Mouse (Mus musculus) thymus, adult 2 months (tissue): ENCODE data around the gene Aig1.

Experiments
- CTCF ChIP-seq: fragments of 200-500 bp; IDR thresholded peaks from 2 replicates; pipeline ENCODE4 v1.5.1; 2012; ENCODE audit warnings: mild to moderate bottlenecking, control low read depth, low read length, moderate library complexity, borderline replicate concordance; ENCODE audit not compliant: control insufficient read depth, poor library complexity, insufficient read depth; ENCODE audit errors: extremely low read depth
- POLR2A ChIP-seq: fragments of 200-500 bp; IDR thresholded peaks from 2 replicates; pipeline ENCODE4 v1.6.1; 2012; ENCODE audit warnings: mild to moderate bottlenecking, low read length, control low read depth, moderate library complexity; ENCODE audit not compliant: control insufficient read depth, poor library complexity, insufficient read depth; ENCODE audit errors: extremely low read depth

DNA sequence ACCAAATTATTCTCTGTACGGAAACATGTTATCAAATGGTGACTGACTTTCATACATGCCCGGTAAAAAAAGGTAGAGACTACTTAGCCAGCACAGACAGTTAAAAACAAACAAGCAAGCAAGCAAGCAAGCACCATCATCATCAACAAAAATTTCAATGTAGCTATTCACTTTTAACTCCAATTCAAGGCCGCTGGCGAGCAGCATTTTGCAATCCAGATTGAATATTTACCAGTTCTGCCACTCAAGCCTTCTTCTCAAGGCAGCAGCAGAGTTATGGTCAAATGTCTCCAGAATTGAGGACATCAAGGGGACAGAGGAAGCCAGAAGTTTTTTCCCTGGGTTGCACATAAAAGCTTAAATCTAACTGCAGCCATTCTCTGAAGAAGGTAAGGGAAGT, 216.7 kb downstream of the Aig1 start:
- TF ChIP-seq CTCF (no peak), POLR2A (no peak)
